Mouse (Mus musculus) macrophage (primary cell): ENCODE data around the gene Syt9. TPM values are rescaled to one million over a fixed set of nuclear protein-coding genes. Genes with fewer than 3 reads are reported as not detected.
A peak's percentile ranks its signal among the peaks of the same experiment; 100 is the strongest.

Experiments used
- H3K27ac ChIP-seq: fragments of 350-480 bp; formaldehyde crosslinking; 2 replicates; pipeline ENCODE4 v1.9.0; 2021
- H3K36me3 ChIP-seq: fragments of 350-480 bp; formaldehyde crosslinking; 2 replicates; pipeline ENCODE4 v1.9.0; 2021; ENCODE audit errors: inconsistent target
- H3K4me3 ChIP-seq: fragments of 350-480 bp; formaldehyde crosslinking; 2 replicates; pipeline ENCODE4 v1.9.0; 2021; ENCODE audit errors: inconsistent target
- H3K79me2 ChIP-seq: fragments of 350-480 bp; formaldehyde crosslinking; 2 replicates; pipeline ENCODE4 v1.9.0; 2021; ENCODE audit errors: inconsistent target
- WGBS: methylation state at CpG from one replicate; pipeline ENCODE4 v1.1.7; 2026; ENCODE audit warnings: inconsistent platforms; ENCODE audit not compliant: missing documents; 5-methylcytosine and 5-hydroxymethylcytosine counted together
- polyA plus RNA-seq: library from polyadenylated mRNA; stranded (reverse); fragments of 250-400 nt; gene quantifications from 3 replicates; pipeline ENCODE4 v1.2.4, GENCODE M21; 2018; ENCODE audit warnings: inconsistent platforms

The Syt9 gene
- polyA plus RNA-seq, 1 experiment from 2014 or later, result not detected

- Histone ChIP-seq H3K27ac (no peak overlapping the region), H3K79me2 (peaks cover 49% of the 10 kb centered on the region; the same call in 1 of the 2 replicates), H3K4me3 (peak overlapping the region; percentile 59), H3K36me3 (no peaks in the 10 kb centered on the region)
- WGBS, result 22% methylated on average over 12 of the region's 13 CpGs
These were observed 224.9 kb downstream of the Syt9 start for GRCm38 (mm10) chr7:107595426-107595825.

- H3K4me3 ChIP-seq, result no peak overlapping the region
- H3K36me3 ChIP-seq, result no peaks in the 10 kb centered on the region
- peak overlapping the region; percentile 15 for H3K27ac ChIP-seq
- H3K79me2 ChIP-seq, result peaks cover 59% of the 10 kb centered on the region; the same call in 1 of the 2 replicates
These were observed 226.2 kb downstream of the Syt9 start for GRCm38 (mm10) chr7:107596753-107597152.

- Histone ChIP-seq H3K36me3 (no peaks in the 10 kb centered on the region), H3K4me3 (no peak overlapping the region), H3K27ac (no peak overlapping the region), H3K79me2 (peaks cover 71% of the 10 kb centered on the region; the same call in 1 of the 2 replicates)
- WGBS, result 95% methylated on average over 3 of the region's 3 CpGs
These were observed 227.4 kb downstream of the Syt9 start for GRCm38 (mm10) chr7:107597956-107598355.

Other genes with a start within 250 kb of the Syt9 start
- not detected in 3 replicates for gene Olfr715, start 239.6 kb upstream of the Syt9 start, polyA plus RNA-seq
- gene Olfr716, start 232.4 kb upstream of the Syt9 start, polyA plus RNA-seq, result not detected in 3 replicates
- not detected in 3 replicates for gene Nlrp14, start 203.7 kb upstream of the Syt9 start, polyA plus RNA-seq
- not detected in 3 replicates for gene Rbmxl2, start 161.3 kb upstream of the Syt9 start, polyA plus RNA-seq
- gene Olfml1, start 196.7 kb downstream of the Syt9 start, polyA plus RNA-seq, result not detected in 3 replicates
- 10.9 to 30.6 TPM (median 27.0 TPM) in 3 replicates for gene Ppfibp2, start 224.5 kb downstream of the Syt9 start, polyA plus RNA-seq